Mouse (Mus musculus) heart, adult 2 months (tissue): ENCODE data around the gene Bcar3.

Experiments
- CTCF ChIP-seq: fragments of 200-600 bp; IDR thresholded peaks from 2 replicates; pipeline ENCODE4 v1.8.1; 2022; ENCODE audit warnings: antibody characterized with exemption, mild to moderate bottlenecking, moderate library complexity
- EP300 ChIP-seq: fragments of 200-500 bp; IDR thresholded peaks from 2 replicates; pipeline ENCODE4 v1.6.1; 2011; ENCODE audit warnings: low read depth, low read length, control low read depth; ENCODE audit not compliant: insufficient read depth
- POLR2A ChIP-seq: fragments of 200-500 bp; IDR thresholded peaks from 2 replicates; pipeline ENCODE4 v1.6.1; 2011; ENCODE audit warnings: mild to moderate bottlenecking, low read depth, low read length, control low read depth; ENCODE audit not compliant: insufficient read depth

DNA sequence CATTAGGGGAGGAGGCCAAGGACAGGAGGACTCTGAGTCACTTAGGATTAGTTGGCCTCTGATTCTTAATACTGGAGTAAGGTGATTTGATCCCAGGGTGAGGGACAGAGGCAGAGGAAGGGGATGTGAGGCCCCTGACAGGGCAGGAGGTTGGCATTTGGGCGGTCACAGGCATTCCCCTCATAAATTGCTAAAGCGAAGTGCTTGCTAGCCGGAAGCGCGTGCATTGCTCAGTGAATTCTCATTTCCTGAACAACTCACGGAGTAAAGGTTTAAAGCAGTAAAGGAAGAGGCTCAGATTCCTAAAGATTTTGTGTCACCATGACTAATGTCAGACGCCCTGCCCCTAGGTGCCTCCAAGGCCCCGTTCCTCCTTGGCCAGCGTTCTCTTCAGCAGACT lies 28.3 kb downstream of the Bcar3 start:
- TF ChIP-seq CTCF (no peak), POLR2A (no peak), EP300 (no peak)
